Mouse (Mus musculus) layer of hippocampus, postnatal 14 days (tissue): ENCODE measurements around the gene Cyb5r1. TPM values are rescaled to one million over a fixed set of nuclear protein-coding genes. Genes with fewer than 3 reads are reported as not detected.

Experiments used
- DNase-seq, 2 experiments: peaks; one replicate each; pipeline ENCODE4 v3.0.0; 2021 to 2022; ENCODE audit warnings: low spot score in 2 of 2, mixed read lengths in 1 of 2
- long read RNA-seq, 2 experiments: library from polyadenylated mRNA; stranded (forward); transcript quantifications; one replicate each; pipeline ENCODE4 v2.0.0; 2021
- total RNA-seq, 2 experiments: library from RNA; stranded (reverse); gene quantifications; 2 replicates each; pipeline ENCODE4 v1.2.3; 2021

The Cyb5r1 gene
- 10 to 100 TPM; 24.0 to 31.4 TPM for total RNA-seq
- long read RNA-seq, experiment 1, transcript Cyb5r1-201 (9 exons, 1,837 nt), result major isoform, 15 of 23 reads
- long read RNA-seq, experiment 1, partial matches to known transcripts, result 6 of 23 reads
- long read RNA-seq, experiment 1, other reads (novel, unspliced or antisense), result 2 of 23 reads
- long read RNA-seq, experiment 2, transcript Cyb5r1-201 (9 exons, 1,837 nt), result major isoform, 32 of 43 reads
- long read RNA-seq, experiment 2, partial matches to known transcripts, result 7 of 43 reads
- long read RNA-seq, experiment 2, other reads (novel, unspliced or antisense), result 4 of 43 reads

DNA sequence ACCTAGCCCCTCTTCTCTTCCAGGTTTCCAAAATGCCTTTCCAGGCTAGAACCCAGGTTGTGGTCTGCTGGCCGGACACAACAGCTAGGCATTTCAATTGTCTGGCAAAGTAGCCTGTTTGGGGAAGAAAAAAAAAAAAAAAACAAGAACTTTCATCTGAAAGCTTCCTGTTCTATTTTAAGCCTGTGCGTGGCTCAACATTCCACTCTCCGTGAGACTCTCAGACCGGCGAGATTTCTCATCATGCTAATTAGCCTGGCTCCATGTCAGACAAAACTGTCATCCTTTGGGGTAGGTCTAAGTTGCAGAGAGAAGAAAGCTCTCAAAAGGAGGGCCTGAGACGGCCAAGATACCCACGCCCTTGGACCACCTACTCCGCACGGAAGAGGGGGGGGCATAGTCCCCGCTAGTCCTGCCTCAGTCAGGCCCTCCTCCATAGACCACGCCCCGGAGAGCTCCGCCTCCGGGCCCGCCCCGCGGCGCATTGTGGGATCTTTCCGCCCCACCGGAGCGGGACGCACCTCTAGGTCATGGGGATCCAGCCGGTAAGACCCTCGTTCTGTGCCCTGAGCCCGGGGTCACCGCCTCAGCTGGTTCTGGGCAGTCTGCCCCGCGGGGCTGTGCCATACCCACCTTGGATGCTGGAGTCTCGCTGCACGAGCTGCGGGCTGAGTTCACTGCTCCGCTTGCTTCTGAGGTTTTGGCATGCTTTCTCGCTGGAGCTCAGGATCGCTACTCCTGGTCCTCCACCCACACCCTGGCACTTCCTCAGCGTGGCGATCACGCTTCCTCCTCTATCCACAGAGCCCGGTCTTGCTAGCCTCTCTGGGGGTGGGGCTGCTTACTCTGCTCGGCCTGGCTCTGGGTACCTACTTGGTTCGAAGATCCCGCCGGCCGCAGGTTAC, at the start of gene Cyb5r1:
Gene Cyb5r1, plus strand, starts transcription at position 51 of the 905 bp plus-strand sequence.
- peak; percentile 37 to 38 for DNase-seq

DNA sequence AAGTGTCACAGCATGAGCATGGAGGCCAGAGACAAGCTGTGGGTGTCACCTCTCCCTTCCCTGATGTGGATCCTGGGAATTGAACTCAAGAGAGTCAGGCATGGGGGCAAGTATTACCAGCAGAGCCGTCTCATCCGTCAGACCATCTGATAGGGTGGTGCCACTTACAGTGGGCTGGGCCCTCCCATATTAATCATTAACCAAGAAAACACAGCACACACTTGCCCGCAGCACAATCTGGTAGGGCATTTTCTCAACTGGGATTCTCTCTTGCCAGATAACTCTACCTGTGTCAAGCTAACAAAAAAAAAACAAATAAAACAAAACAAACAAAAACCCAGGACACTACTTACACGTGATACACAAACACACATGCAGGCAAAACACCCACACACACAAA, 47.9 kb upstream of the Cyb5r1 start:
- no peak for DNase-seq

DNA sequence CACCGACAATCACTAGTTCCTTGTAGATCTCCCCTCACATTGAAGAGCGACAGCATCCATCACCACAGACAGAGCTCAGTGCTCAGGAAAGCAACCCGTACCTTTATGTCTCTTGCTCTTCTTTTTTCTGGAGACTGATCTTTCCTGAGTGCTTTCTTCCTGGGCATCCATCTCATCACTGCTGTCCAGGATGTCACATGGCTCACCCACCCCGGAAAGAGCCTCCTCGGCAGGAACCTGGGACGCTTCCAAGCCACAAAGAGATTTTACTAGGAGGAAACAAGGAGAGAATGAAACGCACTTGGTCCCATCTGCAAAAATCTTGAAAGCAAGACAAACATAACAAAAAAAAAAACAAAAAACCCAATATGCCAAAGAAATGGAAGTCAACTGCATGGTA, 44.7 kb upstream of the Cyb5r1 start:
- no peak for DNase-seq

DNA sequence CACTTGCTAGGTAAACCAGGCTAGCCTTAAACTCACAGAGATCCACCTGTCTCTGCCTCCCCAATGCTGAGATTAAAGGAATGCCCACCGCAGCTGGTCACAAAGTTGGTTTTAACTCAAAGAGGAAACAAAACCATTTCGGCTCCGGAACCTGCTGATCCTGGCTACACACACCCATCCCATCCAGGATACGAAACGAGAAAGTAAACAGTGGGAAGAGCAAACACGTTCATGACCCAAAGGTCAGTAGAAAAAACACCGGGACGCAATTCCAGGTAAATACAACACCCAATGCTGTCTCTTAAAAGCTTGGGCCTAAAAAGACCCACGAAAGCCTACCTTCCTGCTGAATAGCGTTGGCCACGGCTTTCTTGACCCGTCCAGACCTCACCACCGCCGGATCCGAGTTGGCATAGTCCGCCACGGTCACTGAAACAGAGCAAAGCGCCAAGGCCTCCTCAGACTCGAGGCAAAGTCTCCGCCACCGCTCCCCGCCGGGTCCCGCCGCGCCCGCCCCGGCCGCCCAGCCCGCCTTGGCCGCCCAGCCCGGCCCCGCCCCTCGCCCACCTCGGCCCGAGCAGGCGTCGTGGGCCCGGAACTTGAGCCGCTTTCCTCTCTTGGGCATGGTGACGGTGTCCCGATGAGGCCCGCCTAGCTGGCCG, 44.0 kb upstream of the Cyb5r1 start:
- DNase-seq, result no peak

DNA sequence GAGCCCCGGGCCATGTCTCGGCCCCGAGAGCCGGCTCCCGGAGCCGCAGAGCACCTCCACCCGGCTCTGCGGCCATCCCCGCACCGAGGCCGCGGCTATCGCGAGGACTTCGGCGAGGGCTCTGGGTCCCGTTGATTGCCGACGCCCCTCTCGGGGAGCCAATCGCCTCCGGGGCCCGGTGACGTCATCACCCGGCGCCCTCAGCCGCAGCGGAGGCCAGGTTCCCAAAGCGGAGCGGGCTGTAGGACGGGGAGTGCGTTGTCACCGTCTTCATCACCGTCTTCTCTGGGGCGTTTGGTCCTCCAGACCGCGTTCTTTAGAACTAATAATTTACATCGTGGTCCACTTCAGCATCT, 43.5 kb upstream of the Cyb5r1 start, which contains the start of gene Tmem183a:
Gene Tmem183a, minus strand, starts transcription at position 123 of the 356 bp plus-strand sequence.
- DNase-seq, result peak; percentile 95 to 96

DNA sequence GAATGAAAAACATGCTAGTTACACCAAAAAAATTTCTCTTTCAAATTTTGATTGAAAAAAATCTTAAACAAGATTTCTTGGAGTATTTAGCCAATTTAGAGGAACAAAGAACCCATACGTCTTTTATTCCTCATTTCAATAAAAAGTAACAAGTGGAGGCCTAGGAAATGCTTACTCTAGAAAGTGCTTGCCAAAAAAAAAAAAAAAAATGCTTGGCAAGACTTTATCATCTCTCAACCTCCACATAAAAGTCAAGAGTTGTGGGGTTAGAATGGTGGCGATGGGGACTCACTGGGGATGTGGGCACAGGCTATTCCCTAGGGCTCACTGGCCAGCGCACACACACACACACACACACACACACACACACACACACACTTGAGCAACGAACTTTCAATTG, 42.2 kb upstream of the Cyb5r1 start:
- DNase-seq, result no peak

DNA sequence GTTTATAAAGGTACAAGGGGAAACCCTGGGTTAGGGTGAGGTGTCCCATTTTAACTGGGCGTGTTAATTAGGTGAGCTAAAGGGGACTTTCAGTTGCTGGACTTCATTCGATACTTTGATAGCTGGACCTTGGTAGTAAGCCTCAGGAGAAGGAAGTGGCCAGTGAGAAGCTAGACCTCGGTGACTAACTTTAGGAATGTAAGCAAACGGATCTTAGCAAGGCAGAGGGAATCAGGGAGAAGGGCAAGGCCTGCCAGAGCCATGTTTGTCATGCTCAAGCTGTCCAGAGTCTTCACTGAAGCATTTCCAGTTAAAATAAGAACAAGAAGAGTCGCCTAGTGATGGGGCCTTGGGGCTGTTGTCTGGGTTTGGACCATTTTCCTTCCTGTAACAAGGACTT, 39.9 kb upstream of the Cyb5r1 start:
- no peak for DNase-seq

DNA sequence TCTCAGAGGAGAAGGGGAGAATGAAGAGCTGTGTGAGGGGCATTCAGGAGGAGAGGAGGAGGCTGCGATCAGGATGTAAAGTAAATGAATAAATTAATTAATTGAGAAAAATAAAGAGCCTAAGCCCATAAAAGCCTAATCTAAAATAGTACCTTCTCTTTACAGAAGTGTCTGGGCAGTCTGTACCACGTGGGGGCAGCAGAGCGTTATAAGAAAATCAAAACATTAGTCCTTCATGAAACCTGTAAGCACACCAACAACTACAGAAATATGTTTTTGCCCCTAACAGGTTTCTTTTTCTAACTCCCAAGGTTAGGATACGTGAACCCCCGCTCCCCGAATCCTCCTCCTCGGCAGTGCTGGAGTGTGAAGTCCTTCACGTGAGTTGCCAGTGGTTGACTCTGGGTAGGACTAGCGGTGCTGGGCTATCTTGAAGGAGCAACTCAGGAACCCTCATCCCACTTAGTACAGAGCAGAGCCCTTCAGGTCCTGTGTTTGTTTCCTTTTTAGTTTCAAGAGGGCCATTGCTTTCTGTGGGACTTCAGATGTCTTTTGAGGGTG, 36.5 kb upstream of the Cyb5r1 start:
- peak; percentile 54 to 68 for DNase-seq

DNA sequence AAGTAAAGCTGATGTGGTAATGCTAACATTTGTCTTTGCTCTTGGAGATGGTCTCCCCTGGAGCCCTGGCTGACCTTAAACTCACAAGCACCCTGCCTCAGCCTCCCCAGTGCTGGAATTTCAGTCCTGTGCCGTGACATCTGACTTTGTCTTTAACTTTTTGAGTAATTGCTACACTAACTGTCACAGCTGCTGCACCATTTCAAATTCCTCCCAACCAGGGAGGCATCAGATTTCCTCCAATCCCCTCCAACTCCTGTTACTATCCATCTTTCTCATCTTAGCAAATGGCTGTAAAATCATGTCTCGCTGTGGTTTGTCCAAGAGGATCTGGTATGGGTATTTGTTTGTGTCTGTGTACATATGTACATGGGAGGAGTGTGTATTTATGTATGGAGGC, 31.2 kb upstream of the Cyb5r1 start:
- no peak for DNase-seq

DNA sequence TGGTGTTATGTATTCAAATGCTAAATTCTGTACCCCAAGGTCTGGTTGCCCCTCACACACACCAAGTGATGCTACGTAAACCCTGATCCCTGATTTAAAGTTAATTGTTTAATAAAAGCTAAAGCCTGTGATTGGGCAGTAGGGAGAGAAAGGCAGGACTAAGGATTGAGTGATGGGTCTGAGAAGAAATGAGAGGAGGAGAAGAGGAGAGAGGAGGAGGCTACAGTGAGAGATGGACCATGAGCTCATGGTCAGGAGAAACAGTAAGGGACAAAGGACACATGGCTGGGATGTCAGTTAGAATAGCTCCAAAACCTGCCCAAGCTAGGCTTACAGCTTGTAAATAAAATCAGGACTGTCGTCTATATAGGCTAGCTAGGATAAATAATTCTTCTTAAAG, 24.3 kb upstream of the Cyb5r1 start:
- no peak for DNase-seq

DNA sequence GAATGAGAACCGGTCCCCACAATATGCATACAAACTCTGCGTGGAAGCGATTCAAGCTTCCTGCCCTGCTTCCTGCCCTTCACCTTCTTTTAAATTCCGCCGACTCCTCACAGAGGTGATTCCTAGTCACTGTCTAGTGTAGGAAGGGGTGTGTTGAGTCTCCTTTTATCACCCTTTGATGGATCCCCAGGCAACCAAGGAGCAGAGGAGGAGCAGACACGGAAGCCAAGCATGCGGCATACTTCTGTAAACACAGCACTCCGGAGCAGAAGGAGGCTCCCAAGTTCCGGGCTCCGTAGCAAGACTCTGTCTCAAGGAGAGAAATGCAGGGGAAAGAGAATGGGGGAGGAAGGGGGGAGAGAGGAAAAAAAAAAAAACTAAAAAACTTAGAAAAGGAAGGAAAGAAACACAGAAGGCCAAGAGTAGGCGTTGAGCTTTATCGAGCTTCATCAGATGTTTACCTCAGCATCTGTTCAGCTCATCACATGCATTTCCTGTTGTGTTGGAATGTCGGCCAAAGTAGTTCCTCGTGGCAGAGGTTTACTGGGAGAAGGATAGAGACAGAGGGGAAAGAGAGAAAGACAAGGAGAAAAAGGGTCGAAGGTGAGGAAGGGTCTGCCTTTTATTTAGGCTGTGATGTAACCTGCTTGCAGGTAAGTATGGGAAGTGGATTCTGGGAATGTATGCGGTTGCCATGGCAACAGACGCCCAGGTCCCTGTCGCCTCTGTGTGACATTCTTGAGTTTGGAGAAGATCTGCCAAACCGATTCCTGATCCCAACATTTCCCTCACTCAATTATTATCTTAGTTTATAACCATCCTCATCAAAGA, 23.3 kb upstream of the Cyb5r1 start:
- DNase-seq, result peak in 1 of 2 experiments; percentile 2

DNA sequence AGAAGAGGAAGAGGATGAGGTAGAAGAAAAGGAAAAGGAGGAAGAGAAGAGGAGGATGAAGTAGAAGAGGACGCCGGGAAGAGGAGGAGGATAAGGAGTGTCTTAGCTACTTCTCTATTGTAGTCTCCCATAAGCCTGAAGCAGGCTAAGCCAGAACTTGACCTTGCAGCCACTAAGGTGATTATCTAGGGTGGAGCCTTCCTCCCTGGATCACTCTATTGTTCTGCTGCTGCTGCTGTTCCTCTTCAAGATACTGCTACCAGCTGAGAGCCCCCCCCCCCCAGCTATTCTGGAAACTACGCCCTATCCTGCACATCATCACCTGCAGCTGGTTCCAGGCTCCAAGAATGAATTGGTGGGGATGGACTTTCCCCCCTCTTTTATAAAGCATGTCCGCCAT, 20.8 kb upstream of the Cyb5r1 start:
- DNase-seq, result no peak

DNA sequence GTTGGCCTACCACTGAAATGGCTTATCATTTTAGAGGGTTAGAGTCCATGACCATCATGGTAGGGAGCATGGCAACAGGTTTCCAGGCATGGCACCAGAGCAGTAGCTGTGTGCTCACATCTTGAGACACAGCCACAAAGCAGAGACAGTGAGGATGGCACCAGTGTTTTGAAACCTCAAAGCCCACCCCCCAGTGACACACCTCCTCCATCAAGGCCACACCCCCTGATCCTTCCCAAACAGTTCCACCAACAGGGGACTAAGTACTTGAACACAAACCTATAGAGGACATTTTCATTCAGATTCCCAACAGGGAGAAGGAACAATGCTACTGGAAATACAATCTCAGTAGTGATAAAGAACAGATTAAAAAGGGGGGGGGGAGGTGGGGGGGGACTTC, 20.2 kb upstream of the Cyb5r1 start:
- DNase-seq, result no peak

DNA sequence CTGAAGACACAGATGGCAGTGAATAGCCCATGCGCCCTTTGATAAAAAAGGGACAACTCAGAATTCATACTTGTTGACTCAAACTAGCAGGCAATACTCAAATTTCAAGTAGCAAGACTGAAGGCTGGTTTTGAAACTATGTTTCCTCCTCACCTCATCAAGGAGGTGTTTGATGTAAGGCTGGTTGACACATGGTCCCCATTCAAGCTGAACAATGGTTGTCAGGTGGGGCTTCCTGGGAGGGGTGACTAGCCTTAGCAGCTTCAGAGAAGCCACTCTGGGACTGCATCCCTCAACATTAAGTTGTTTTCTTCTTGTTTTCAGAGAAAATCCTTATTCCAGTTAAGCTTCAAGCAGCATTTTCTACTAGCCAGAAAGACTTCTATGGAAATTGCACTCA, 19.7 kb upstream of the Cyb5r1 start, which contains the start of gene 4933406M09Rik:
Gene 4933406M09Rik, plus strand, starts transcription at position 275 of the 400 bp plus-strand sequence.
- DNase-seq, result no peak

DNA sequence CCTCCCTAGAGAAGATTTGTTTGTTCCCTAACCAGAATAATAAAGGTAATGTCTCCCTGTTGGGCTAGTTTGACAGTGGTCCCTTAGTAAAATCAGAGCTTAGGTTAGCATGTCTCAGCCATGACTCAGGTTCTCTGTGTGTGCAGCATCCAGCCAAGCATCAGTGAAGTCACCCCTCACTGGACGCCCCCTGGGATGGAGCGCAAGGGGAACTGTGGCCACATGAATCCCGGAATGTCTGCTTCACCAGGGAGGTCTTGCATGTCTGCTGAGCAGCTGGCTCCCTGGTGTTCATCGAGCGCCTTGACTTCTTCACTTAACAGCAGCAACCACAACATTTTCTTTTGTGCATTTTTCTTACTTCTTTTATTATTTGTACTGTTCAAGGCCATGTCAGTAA, 11.5 kb upstream of the Cyb5r1 start:
- DNase-seq, result no peak

DNA sequence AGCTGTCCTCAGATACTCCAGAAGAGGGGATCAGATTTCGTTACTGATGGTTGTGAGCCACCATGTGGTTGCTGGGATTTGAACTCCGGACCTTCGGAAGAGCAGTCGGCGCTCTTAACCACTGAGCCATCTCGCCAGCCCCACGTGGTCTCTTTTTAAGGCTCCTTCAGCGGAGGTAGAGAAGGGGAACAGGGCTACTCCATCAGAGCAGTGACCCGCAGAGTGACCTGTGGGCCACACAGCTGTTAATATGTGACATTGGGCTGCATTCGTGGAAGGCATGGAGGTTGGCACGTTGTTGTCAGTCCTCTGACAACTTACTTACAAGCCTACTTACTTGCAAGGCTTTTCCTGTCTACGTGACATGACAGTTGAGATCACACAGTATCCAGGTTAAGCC, 7.1 kb upstream of the Cyb5r1 start:
- no peak for DNase-seq

DNA sequence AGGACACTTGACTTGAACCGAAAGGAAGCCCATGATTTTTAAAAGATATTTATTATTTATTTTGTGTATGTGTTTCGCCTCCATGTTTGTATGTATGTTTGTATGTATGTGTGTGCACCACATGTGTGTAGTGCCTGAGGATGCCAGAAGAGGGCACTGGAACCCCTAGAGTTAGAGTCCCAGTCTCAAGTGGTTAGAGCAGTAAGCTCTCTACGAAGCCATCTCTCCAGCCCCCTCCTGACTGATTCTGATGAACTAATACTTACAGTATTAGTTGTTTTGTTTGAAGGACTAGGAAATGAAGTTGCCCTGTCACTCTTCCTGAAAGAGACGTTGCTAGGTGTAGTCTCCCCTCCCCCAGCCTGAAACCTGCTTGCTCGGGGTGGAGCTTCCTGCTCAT, 5.6 kb upstream of the Cyb5r1 start:
- DNase-seq, result no peak

DNA sequence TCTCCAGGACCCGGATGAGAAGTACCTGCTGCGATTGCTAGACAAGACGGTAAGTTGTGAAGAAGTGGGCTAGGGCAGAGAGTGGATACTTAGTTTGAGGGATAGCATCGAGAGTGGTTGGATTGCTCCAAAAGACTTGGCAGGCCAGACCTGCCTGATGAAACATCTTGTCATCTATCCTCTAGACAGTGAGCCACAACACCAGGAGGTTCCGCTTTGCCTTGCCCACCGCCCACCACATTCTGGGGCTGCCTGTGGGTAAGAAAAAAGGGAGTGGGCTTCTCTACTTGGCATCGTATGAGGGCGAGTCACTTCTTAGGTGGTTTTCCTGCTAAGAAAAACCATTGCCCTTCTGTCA, 1.0 kb downstream of the Cyb5r1 start:
- DNase-seq, result no peak

DNA sequence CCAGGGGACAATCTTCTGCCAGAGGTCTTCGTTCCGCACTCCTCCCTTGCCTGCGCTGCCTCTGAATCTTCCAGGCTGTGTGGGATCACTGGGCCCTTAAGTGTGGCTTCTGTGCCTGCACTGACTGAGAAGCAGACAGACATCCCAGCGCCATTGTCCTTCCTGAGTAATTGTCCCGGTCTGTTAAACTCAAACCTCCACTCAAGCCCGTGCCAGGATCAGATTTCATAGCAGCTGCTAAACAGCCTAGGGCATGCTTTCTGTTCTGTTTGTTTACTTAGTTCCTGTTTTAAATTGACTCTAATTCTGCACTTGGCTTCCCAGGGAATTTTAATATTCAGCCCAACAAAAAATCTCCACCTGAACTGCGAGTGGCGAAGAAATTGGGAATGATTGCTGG, 2.7 kb downstream of the Cyb5r1 start:
- no peak for DNase-seq

DNA sequence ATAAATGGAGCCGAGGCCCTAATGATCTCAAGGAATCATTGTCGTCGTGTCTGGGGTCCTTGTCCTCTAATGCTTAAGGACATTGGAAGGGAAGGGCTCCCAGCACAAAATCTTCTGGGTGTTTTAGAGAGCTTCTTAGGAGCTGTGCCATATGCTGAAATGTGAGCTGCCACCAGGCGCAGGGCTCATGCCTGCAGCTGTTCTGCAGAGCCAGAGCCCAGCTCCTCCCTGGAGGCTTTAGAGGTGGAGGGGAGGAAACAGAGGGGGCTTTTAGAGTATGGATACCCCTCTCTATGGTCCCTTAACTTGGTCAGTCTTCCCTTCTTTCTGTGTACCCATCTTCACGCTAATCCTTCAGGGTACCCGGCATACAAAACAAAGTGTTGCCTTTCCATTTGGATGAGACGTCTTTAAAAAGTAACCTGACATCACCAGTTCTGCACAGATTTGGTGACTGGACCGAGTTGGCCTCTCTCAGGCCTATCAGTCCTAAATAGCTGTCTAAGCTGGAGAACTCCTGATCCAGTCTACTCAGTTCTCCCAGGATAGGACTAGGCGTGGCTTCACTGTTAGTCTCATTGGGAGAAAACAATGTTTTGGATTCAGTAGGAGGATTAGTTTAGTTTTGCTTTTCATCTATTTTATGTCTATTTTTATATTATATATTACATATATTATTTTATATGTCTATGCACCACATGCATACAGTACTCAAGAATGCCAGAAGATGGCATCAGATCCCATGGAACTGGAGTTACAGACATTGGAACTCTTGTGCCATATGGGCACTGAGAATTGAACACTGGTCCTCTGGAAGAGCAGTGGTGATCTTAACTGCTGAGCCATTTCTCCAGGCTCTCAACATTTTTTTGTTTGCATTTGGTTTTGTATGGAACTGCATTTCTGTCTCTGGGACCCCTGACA, 6.6 kb downstream of the Cyb5r1 start:
- no peak for DNase-seq
